In the genomic region with DNA sequence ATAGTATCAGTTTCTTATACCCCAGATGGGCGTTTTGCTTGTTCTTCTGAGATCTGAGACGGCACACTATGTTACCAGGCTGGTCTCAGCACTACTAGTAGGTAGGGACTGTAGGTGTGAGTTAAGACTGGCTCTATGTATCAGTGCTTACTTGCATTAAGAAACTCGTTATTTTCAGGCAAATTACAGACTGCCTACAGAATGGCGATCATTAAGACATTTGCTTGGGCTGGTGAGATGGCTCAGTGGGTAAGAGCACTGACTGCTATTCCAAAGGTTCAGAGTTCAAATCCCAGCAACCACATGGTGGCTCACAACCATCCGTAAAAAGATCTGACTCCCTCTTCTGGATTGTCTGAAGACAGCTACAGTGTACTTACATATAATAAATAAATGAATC, we compare ENCODE assay signal across 9 mouse cellular contexts. TPM values are rescaled to one million over a fixed set of nuclear protein-coding genes. Genes with fewer than 3 reads are reported as not detected.
DNase-seq lines count a peak whose midpoint lies in the region; ATAC-seq and TF ChIP-seq lines count a peak whose summit lies in the region.
"Not testable (repeated sequence)": the region's sequence is repeated elsewhere in the genome, so short reads cannot be mapped to it uniquely, and the experiment has no call there.
"Had no signal": no experiment of that assay in that cellular context is flagged by ENCODE, and none has a peak within 500 bp of the region (broad histone marks: within the 10 kb centered on the region; RNA-seq: fewer than 3 reads in every experiment).

No protein-coding gene starts in this region.

- ATAC-seq in forebrain, embryonic 13.5 days, result 0 out of 2 replicates have a peak, but pooled peaks have one; percentile 3
- ATAC-seq in heart, embryonic 16.5 days (replicated peaks; ENCODE audit: extremely low read depth, insufficient read depth, low FRiP score); kidney, embryonic 14.5 days (ENCODE audit: low FRiP score, low TSS enrichment); liver, embryonic 13.5 days (ENCODE audit: low read depth); midbrain, embryonic 12.5 days (ENCODE audit: low FRiP score, low read depth); stomach, embryonic 16.5 days (ENCODE audit: insufficient read depth, low FRiP score): not testable (repeated sequence)

- peak overlapping the region; percentile 99 for H3K9ac ChIP-seq in CH12.LX (ENCODE audit: insufficient read depth, low read depth)
- peak overlapping the region; percentile 75 for H3K9ac ChIP-seq in forebrain, embryonic 13.5 days
- H3K9ac ChIP-seq in heart, embryonic 16.5 days (ENCODE audit: low read length), result peak overlapping the region; percentile 81
- H3K9ac ChIP-seq in kidney, embryonic 14.5 days (ENCODE audit: low read depth, low read length), result peak overlapping the region; percentile 71; the same call in 1 of the 2 replicates
- peak overlapping the region; percentile 78 for H3K9ac ChIP-seq in liver, embryonic 13.5 days
- H3K9ac ChIP-seq in midbrain, embryonic 12.5 days (replicated peaks), result peak overlapping the region; percentile 65
- peak overlapping the region; percentile 81 for H3K9ac ChIP-seq in stomach, embryonic 16.5 days (ENCODE audit: low read length)

- dilution Hi-C loops in CH12.LX (cut with MboI; ENCODE audit: extremely low pct_ligation_motif_present, extremely low pct_unique_long_range_greater_than_20kb, low sequenced_read_pairs), result not testable (repeated sequence)

- H3K36me3 ChIP-seq in CH12.LX (replicated peaks in 1 of 2; ENCODE audit: control insufficient read depth in 1 of 2, insufficient read depth in 1 of 2, low read length in 1 of 2), result peaks cover 9 to 21% of the 10 kb centered on the region in 2 experiments
- H3K36me3 ChIP-seq in forebrain, embryonic 13.5 days (ENCODE audit: poor library complexity, severe bottlenecking), result peaks cover 20% of the 10 kb centered on the region; the same call in 1 of the 2 replicates
- not testable (repeated sequence) for H3K36me3 ChIP-seq in heart, embryonic 16.5 days (ENCODE audit: control insufficient read depth, insufficient read depth); kidney, embryonic 14.5 days (ENCODE audit: control insufficient read depth, insufficient read depth, low read length); midbrain, embryonic 12.5 days; stomach, embryonic 16.5 days (ENCODE audit: control insufficient read depth, insufficient read depth, low read length)
- H3K36me3 ChIP-seq in liver, embryonic 13.5 days, result peaks cover 19% of the 10 kb centered on the region

- H3K27me3 ChIP-seq in CH12.LX (replicated peaks); forebrain, embryonic 13.5 days; heart, embryonic 16.5 days (ENCODE audit: control insufficient read depth, insufficient read depth, low read length); kidney, embryonic 14.5 days (ENCODE audit: control insufficient read depth, insufficient read depth, low read length); liver, embryonic 13.5 days; midbrain, embryonic 12.5 days; stomach, embryonic 16.5 days (ENCODE audit: control insufficient read depth, insufficient read depth, low read length): not testable (repeated sequence)

- peak; percentile 48 for DNase-seq in CH12.LX (ENCODE audit: extremely low read depth)
- peak; percentile 15 for DNase-seq in embryo, embryonic 10 days (ENCODE audit: low spot score)
- DNase-seq in liver, embryonic 13.5 days, result not testable (repeated sequence)

- H3K4me2 ChIP-seq in CH12.LX (ENCODE audit: insufficient read depth, low read depth, poor library complexity, severe bottlenecking), result peak overlapping the region; percentile 94
- peak overlapping the region; percentile 80 for H3K4me2 ChIP-seq in forebrain, embryonic 13.5 days
- peak overlapping the region; percentile 84 for H3K4me2 ChIP-seq in heart, embryonic 16.5 days (ENCODE audit: low read depth, low read length)
- H3K4me2 ChIP-seq in kidney, embryonic 14.5 days (replicated peaks; ENCODE audit: low read depth, low read length), result peak overlapping the region; percentile 69
- peak overlapping the region; percentile 76 for H3K4me2 ChIP-seq in liver, embryonic 13.5 days
- peak overlapping the region; percentile 71 for H3K4me2 ChIP-seq in midbrain, embryonic 12.5 days (replicated peaks)
- H3K4me2 ChIP-seq in stomach, embryonic 16.5 days (ENCODE audit: low read depth, low read length), result peak overlapping the region; percentile 75

- H3K27ac ChIP-seq in CH12.LX (ENCODE audit: insufficient read depth, low read depth); heart, embryonic 16.5 days (ENCODE audit: low read length): not testable (repeated sequence)
- H3K27ac ChIP-seq in forebrain, embryonic 13.5 days, result peak overlapping the region; percentile 81; the same call in 1 of the 2 replicates
- H3K27ac ChIP-seq in kidney, embryonic 14.5 days (ENCODE audit: low read depth, low read length), result peak overlapping the region; percentile 69; the same call in 1 of the 2 replicates
- peak overlapping the region; percentile 81 for H3K27ac ChIP-seq in liver, embryonic 13.5 days
- peak overlapping the region; percentile 76; the same call in 1 of the 2 replicates for H3K27ac ChIP-seq in midbrain, embryonic 12.5 days (replicated peaks)
- peak overlapping the region; percentile 88; the same call in 1 of the 2 replicates for H3K27ac ChIP-seq in stomach, embryonic 16.5 days (ENCODE audit: low read length)

- peaks cover 5 to 49% of the 10 kb centered on the region in 2 experiments; a peak in 3 of 4 replicates for H3K4me1 ChIP-seq in CH12.LX (ENCODE audit: control insufficient read depth in 1 of 2, insufficient read depth in 2 of 2)
- H3K4me1 ChIP-seq in forebrain, embryonic 13.5 days; heart, embryonic 16.5 days (ENCODE audit: control insufficient read depth, insufficient read depth, low read length); kidney, embryonic 14.5 days (ENCODE audit: control insufficient read depth, insufficient read depth, low read length); midbrain, embryonic 12.5 days; stomach, embryonic 16.5 days (ENCODE audit: control insufficient read depth, insufficient read depth, low read length): not testable (repeated sequence)
- peaks cover 23% of the 10 kb centered on the region for H3K4me1 ChIP-seq in liver, embryonic 13.5 days (replicated peaks)

- TF ChIP-seq POLR2A in CH12.LX (IDR thresholded peaks at IDR 0.05; ENCODE audit: low read depth, low read length), result not testable (repeated sequence)

- not testable (repeated sequence) for TF ChIP-seq EP300 in CH12.LX (IDR thresholded peaks at IDR 0.05; ENCODE audit: low read length)

- peak overlapping the region; percentile 63 to 86 (median 64) for H3K4me3 ChIP-seq in CH12.LX (replicated peaks in 1 of 3; ENCODE audit: low read depth in 2 of 3, low read length in 2 of 3, poor library complexity in 1 of 3)
- H3K4me3 ChIP-seq in forebrain, embryonic 13.5 days, result peak overlapping the region; percentile 57
- H3K4me3 ChIP-seq in heart, embryonic 16.5 days (ENCODE audit: low read length), result peak overlapping the region; percentile 70
- H3K4me3 ChIP-seq in kidney, embryonic 14.5 days (ENCODE audit: low read length), result peak overlapping the region; percentile 47
- H3K4me3 ChIP-seq in liver, embryonic 13.5 days (replicated peaks), result peak overlapping the region; percentile 70
- H3K4me3 ChIP-seq in midbrain, embryonic 12.5 days, result peak overlapping the region; percentile 63
- peak overlapping the region; percentile 65 for H3K4me3 ChIP-seq in stomach, embryonic 16.5 days (replicated peaks; ENCODE audit: low read length)

- not testable (repeated sequence) for TF ChIP-seq CTCF in CH12.LX (conservative IDR thresholded peaks at IDR 0.05 in 1 of 2, IDR thresholded peaks at IDR 0.05 in 1 of 2; ENCODE audit: low read depth in 2 of 2, low read length in 2 of 2)

- H3K79me2 ChIP-seq in CH12.LX (replicated peaks; ENCODE audit: control insufficient read depth, extremely low read depth, insufficient read depth, poor library complexity, severe bottlenecking), result peaks cover 12% of the 10 kb centered on the region

- H3K9me3 ChIP-seq in CH12.LX (replicated peaks; ENCODE audit: low read length); forebrain, embryonic 13.5 days (replicated peaks); heart, embryonic 16.5 days (replicated peaks; ENCODE audit: control insufficient read depth, low read length); kidney, embryonic 14.5 days (ENCODE audit: control insufficient read depth, low read length); liver, embryonic 13.5 days (replicated peaks); midbrain, embryonic 12.5 days; stomach, embryonic 16.5 days (replicated peaks; ENCODE audit: control insufficient read depth, low read length): not testable (repeated sequence)

- in situ Hi-C loops in CH12.LX (cut with MboI; ENCODE audit: low pct_ligation_motif_present, low pct_unique_long_range_greater_than_20kb, low sequenced_read_pairs), result not testable (repeated sequence)

- TF ChIP-seq RAD21 in CH12.LX (IDR thresholded peaks at IDR 0.05; ENCODE audit: low read depth, low read length), result not testable (repeated sequence)

- 48% methylated on average over 5 of the region's 5 CpGs for WGBS in forebrain, embryonic 13.5 days
- 41% methylated on average over 4 of the region's 5 CpGs for WGBS in heart, embryonic 16.5 days
- 43% methylated on average over 4 of the region's 5 CpGs for WGBS in kidney, embryonic 14.5 days
- 30% methylated on average over 5 of the region's 5 CpGs for WGBS in liver, embryonic 13.5 days (ENCODE audit: insufficient replicate concordance)
- 63% methylated on average over 5 of the region's 5 CpGs for WGBS in midbrain, embryonic 12.5 days
- 44% methylated on average over 4 of the region's 5 CpGs for WGBS in stomach, embryonic 16.5 days

RNA-seq across cellular contexts. Expression of gene Gemin6, which starts 0.9 kb away (rescaled TPM):
- 65.6 and 85.9 TPM in 2 replicates for total RNA-seq in CH12.LX (2012; rRNA removed)
- total RNA-seq in CH12.LX (2014; rRNA removed), result 120 and 143 TPM in 2 replicates
- polyA plus RNA-seq in CH12.LX (2012; ENCODE audit: insufficient read length, low read depth), result 63.4 and 66.0 TPM in 2 replicates
- polyA plus RNA-seq in forebrain, embryonic 13.5 days (2015; fragmentation: Nextera tagmentation; extraction: Ambion mirVana), result 33.6 and 35.8 TPM in 2 replicates
- polyA plus RNA-seq in heart, embryonic 16.5 days (2015; fragmentation: Nextera tagmentation; extraction: Ambion mirVana), result 26.3 and 26.8 TPM in 2 replicates
- 49.0 and 61.9 TPM in 2 replicates for polyA plus RNA-seq in kidney, embryonic 14.5 days (2014; fragmentation: Nextera tagmentation; extraction: Ambion mirVana)
- polyA plus RNA-seq in liver, embryonic 13.5 days (2015; fragmentation: Nextera tagmentation; extraction: Ambion mirVana), result 43.5 and 50.9 TPM in 2 replicates
- 31.6 and 33.1 TPM in 2 replicates for polyA plus RNA-seq in midbrain, embryonic 12.5 days (2016; fragmentation: Nextera tagmentation; extraction: Ambion mirVana)
- 35.6 and 36.5 TPM in 2 replicates for polyA plus RNA-seq in stomach, embryonic 16.5 days (2015; fragmentation: Nextera tagmentation; extraction: Ambion mirVana)

RNA-seq across cellular contexts. Expression of gene Ttc39d, which starts 17.9 kb away (rescaled TPM):
- total RNA-seq in CH12.LX (2012; rRNA removed), result 0.13 TPM in 1 of 2 replicates, not detected in the other
- total RNA-seq in CH12.LX (2014; rRNA removed), result not detected in 2 replicates
- not detected in 2 replicates for polyA plus RNA-seq in CH12.LX (2012; ENCODE audit: insufficient read length, low read depth)
- polyA plus RNA-seq in forebrain, embryonic 13.5 days (2015; fragmentation: Nextera tagmentation; extraction: Ambion mirVana), result 0.11 and 0.13 TPM in 2 replicates
- polyA plus RNA-seq in heart, embryonic 16.5 days (2015; fragmentation: Nextera tagmentation; extraction: Ambion mirVana), result 0.25 TPM in 1 of 2 replicates, not detected in the other
- 0.11 TPM in 1 of 2 replicates, not detected in the other for polyA plus RNA-seq in kidney, embryonic 14.5 days (2014; fragmentation: Nextera tagmentation; extraction: Ambion mirVana)
- not detected in 2 replicates for polyA plus RNA-seq in liver, embryonic 13.5 days (2015; fragmentation: Nextera tagmentation; extraction: Ambion mirVana)
- polyA plus RNA-seq in midbrain, embryonic 12.5 days (2016; fragmentation: Nextera tagmentation; extraction: Ambion mirVana), result 0.14 and 0.30 TPM in 2 replicates
- 0.10 TPM in 1 of 2 replicates, not detected in the other for polyA plus RNA-seq in stomach, embryonic 16.5 days (2015; fragmentation: Nextera tagmentation; extraction: Ambion mirVana)
- total RNA-seq: common myeloid progenitor, adult 5-6 weeks had no signal

RNA-seq across cellular contexts. Expression of gene Srsf7, which starts 18.0 kb away (rescaled TPM):
- 268 and 366 TPM in 2 replicates for total RNA-seq in CH12.LX (2012; rRNA removed)
- total RNA-seq in CH12.LX (2014; rRNA removed), result 442 and 482 TPM in 2 replicates
- 383 and 398 TPM in 2 replicates for polyA plus RNA-seq in CH12.LX (2012; ENCODE audit: insufficient read length, low read depth)
- polyA plus RNA-seq in forebrain, embryonic 13.5 days (2015; fragmentation: Nextera tagmentation; extraction: Ambion mirVana), result 747 and 755 TPM in 2 replicates
- 291 and 311 TPM in 2 replicates for polyA plus RNA-seq in heart, embryonic 16.5 days (2015; fragmentation: Nextera tagmentation; extraction: Ambion mirVana)
- 756 and 811 TPM in 2 replicates for polyA plus RNA-seq in kidney, embryonic 14.5 days (2014; fragmentation: Nextera tagmentation; extraction: Ambion mirVana)
- polyA plus RNA-seq in liver, embryonic 13.5 days (2015; fragmentation: Nextera tagmentation; extraction: Ambion mirVana), result 336 and 378 TPM in 2 replicates
- 688 TPM in 2 replicates for polyA plus RNA-seq in midbrain, embryonic 12.5 days (2016; fragmentation: Nextera tagmentation; extraction: Ambion mirVana)
- polyA plus RNA-seq in stomach, embryonic 16.5 days (2015; fragmentation: Nextera tagmentation; extraction: Ambion mirVana), result 461 and 480 TPM in 2 replicates
